Mouse (Mus musculus): ENCODE measurements at regions not wholly inside any gene's neighbourhood (a gene's known extent, or its start where the extent isn't known, plus 50 kb on each side); places are given as distances from the start of the nearest gene placed in this dataset.

DNA sequence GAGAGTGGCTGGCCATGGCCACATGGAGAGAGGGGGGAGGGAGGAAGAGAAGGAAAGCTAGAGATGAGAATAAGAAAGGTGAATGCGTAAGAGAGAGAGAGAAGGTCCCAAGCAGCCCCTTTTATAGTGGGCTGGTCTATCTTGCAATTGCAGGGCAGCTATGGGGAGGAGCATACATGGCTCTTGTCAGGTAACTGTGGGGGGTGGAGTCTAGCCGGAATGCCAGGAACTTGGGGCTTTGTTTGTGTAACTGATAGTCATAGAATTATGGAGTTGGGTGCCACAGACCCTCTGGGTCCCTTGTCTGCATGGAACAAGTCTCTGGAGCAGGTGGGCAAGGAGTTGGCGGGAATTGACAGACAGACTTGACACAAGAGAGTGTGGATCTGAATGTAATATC lies 2151.8 kb downstream of the 4930444P10Rik start:
- DNase-seq (ENCODE audit: low spot score in 2 of 2), result no peak

DNA sequence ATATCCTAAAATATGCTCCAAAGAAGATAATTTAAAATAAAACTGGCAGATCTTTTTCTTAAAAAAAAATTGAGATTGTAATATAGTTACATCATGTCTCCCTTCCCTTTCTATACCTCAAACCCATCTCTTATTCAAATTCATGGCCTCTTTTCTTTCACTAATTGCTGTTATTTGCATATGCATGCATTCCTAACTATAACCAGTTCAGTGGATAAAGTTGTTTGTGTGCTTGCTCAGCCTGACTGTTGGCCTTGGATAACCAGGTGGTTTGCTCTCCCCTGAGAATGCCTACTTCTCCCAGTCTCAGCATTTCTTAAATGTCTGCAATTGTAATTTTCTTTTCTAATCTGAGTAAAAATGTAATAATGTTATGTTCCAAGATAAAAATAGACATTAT lies 2154.8 kb downstream of the 4930444P10Rik start:
- DNase-seq (ENCODE audit: low spot score in 2 of 2), result no peak

DNA sequence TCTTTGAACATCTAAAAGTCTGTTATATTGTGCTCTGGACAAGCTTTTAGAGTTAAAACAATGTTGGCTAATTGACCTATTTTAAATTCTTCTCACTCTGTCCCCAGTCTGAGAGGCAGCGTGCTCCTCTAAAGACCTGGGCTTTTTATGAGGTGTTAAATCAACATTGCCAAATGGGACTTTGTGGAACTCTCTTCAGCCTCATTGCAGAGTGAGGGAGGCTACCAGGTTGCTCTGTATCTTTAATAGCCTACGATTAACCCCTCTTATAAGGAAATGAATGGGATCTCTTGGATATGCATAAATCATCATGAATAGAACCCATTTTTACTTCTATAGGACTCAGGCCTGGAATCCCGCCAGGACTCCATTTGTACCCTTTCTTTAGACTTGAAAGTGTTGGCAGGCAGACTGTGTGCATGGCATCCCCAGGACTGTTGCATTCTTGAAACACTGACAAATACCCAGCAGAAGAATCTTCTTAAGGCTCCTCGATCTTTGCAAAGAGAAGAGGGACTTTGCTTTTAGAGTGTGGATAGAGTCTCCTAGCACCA lies 2157.1 kb downstream of the 4930444P10Rik start:
- no peak for DNase-seq (ENCODE audit: low spot score in 2 of 2)

- no peak for DNase-seq (ENCODE audit: low spot score in 2 of 2)
These were observed 2164.4 kb downstream of the 4930444P10Rik start for GRCm38 (mm10) chr1:13928679-13929078.

- DNase-seq (ENCODE audit: low spot score in 2 of 2), result no peak
These were observed 2165.2 kb downstream of the 4930444P10Rik start for GRCm38 (mm10) chr1:13927964-13928363.

GRCm38 (mm10) chr1:13925994-13926393 lies 2167.1 kb downstream of the 4930444P10Rik start:
- no peak for DNase-seq (ENCODE audit: low spot score in 2 of 2)

DNA sequence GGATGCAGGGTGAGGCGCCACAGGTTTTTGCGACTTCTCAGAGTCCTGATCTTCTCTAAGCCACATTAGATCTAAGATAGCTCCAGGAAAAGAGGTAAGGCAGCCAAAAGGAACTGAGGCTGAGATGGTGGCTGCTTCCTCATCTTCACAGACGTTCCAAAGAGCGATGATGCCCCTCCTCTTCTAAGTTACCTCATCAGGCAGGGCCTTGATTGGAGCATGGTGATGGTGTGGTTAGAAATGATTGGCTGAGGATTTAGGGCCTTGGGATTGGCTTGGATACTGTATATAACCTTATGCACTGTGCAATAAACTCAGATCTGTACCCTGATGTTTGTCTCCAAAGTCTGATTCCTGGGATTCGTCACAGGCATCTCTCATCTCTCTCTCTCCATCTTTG lies 2177.9 kb downstream of the 4930444P10Rik start:
- DNase-seq (ENCODE audit: low spot score in 2 of 2), result no peak

- DNase-seq (ENCODE audit: low spot score in 2 of 2), result no peak
These were observed 2214.0 kb downstream of the 4930444P10Rik start for GRCm38 (mm10) chr1:13879126-13879525.

DNA sequence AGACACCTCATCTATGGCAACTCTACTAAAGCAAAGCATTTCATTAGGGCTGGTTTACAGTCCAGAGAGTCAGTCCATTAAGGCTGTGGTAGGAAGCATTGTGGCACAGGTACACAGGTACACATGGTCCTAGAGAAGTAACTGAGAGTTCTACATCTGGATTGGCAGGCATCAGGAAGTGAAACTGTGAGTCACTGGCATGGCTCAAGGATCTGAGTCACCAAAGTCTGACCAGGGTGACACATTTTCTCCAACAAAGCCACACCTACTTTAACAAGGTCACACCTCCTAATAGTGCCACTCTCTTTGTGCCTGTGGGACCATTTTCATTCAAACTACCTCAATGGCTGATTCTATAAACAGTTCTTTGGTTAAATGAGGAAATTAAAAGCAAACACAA lies 2219.2 kb downstream of the 4930444P10Rik start:
- DNase-seq (ENCODE audit: low spot score in 2 of 2), result no peak

GRCm38 (mm10) chr1:13872536-13872935 lies 2220.6 kb downstream of the 4930444P10Rik start:
- DNase-seq (ENCODE audit: low spot score in 2 of 2), result no peak

DNA sequence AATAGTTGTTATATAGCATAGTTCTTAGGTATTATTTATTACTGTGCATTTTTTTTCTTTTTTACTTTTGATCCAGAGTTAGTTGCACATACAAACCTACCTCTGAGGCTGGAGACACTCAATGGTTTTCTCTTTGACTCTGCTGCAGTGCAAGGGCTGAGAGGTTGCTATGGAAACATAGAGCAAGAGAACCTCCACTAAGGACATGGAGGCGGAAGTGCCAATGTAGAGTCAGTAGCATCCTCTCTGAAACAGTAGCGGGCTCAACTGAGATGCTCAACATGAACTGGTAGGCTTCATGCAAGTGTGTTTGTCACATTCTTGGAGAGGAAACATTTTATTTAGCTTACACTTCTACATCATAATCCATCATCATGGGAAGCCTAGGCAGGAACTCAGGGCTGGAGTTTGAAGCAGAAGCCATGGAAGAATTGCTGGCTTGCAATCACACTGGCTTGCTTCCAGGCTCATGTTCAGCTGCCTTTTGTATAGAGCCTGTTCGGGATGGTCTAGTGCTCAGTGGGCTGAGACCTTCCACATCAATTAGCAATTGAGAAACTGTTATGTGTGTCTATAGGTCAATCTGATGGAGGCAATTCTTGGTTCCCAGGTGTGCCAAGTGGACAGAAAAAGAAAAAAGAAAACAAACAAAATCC lies 2222.4 kb downstream of the 4930444P10Rik start:
- no peak for DNase-seq (ENCODE audit: low spot score in 2 of 2)

- DNase-seq (ENCODE audit: low spot score in 2 of 2), result no peak
These were observed 2227.4 kb downstream of the 4930444P10Rik start for GRCm38 (mm10) chr1:13865713-13866112.

DNA sequence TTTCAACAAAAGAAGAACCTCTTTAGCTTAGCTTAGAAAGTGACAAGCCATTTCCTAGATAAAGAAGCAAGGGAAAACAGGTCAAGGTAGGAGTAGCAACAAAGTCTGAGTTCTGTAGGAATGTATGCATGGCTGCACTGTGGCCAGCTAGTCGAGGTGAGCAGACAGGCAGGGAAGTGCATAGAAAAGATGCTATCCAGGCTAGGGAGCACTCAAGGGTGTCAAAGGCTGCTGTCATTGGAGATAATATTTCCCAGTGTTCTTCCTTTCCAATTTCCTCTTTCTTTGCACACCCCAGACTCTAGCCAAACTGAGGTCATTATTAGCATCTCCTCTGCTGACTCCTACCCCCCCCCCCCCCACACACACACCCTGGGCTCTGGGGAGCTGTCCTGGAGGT lies 2229.4 kb downstream of the 4930444P10Rik start:
- DNase-seq (ENCODE audit: low spot score in 2 of 2), result no peak

DNA sequence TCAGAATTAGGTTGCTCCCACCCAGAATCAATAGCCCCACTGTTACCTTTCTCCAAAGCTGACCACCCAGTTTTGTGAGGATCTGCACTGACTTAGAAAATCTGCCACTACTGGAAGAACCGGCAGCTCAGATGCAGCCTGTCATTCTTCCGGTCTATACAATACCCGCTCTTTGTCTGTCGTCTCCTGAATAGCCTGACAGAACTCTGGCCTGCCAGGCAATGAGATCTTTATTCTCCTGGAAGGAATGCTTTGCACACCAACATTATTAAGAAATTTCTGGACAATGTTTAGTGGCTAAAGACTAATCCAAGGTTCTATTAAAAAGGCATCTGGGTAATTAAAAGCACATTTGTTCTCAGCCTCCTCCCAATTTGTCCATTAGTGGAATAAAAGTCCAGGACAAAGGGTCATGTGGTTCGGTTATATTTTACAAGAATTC lies 2232.0 kb downstream of the 4930444P10Rik start:
- no peak for DNase-seq (ENCODE audit: low spot score in 2 of 2)

DNA sequence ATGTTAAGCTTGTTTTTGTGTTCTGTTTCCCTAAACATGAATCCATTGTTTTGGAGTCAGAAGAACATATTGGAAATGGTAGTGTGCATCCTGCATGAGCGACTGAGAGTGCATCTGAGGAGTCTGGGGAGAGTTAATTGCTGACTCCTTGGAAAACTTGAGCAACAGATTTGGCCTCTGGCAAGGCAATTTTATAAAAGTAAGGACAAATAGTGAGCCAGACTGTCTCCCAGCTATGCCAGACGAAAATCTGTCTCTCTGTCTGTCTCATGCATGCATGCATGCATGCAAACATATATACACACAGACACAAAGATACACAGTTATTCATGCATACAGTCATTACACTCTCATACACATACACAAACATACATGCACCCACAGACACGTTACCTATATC lies 2232.7 kb downstream of the 4930444P10Rik start:
- no peak for DNase-seq (ENCODE audit: low spot score in 2 of 2)

DNA sequence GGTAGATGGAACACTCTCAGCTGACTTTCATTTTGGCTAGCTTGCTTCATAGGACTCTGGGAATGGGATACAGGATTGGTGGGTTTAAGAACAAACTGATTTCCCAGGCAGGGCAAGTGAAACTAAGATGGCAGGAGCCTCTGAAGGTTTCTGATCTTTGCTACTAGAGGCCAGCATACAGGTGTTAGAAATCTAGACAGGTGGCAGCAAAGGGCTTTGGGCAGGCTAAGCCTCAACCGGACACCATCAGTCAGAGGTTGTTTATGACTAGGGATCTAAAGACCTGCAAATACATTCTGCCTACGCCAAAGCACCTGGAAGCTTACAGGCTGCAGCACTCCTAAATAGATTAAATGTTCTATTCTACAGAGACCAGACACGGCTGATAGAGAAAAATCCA lies 2233.4 kb downstream of the 4930444P10Rik start:
- no peak for DNase-seq (ENCODE audit: low spot score in 2 of 2)

GRCm38 (mm10) chr1:13858371-13859018 lies 2234.6 kb downstream of the 4930444P10Rik start:
- no peak for DNase-seq (ENCODE audit: low spot score in 2 of 2)

DNA sequence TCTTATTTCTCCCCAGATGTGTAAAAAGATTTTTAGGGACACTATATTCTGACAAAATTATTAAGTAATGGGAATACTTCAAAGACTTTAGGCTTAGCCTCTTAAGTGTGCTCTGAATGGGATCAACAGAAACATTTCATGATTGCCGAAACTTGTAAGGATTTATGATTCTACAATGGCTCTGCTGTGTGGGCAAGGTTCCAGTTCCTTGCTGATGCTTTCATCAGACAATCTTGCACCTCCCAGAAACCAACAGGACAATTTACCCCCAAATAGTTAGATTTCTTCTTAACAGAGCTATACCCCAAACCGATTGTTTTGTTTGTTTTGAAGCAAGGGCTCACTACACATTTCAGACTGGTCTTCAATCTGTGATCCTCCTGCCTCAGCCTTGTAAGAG lies 2236.1 kb downstream of the 4930444P10Rik start:
- no peak for DNase-seq (ENCODE audit: low spot score in 2 of 2)

DNA sequence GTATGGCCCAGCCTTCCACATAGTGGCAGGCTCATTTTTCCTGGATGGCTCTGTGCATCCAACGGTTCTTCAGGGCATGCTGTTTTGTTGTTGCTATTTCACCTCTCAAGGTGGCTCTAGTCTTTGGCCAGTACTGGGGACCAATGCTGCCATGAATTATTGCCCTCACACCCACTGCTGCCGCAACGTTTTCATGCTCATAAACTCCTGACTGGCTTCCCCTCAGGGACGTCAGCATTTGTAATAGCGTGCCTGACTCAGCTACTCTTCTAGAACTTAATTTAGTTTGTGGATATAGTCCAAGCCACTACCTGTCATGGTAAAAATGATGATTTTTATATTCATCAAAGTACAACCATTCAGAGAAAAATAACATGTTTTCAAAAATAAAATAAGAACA lies 2242.0 kb downstream of the 4930444P10Rik start:
- DNase-seq (ENCODE audit: low spot score in 2 of 2), result no peak

- no peak for DNase-seq (ENCODE audit: low spot score in 2 of 2)
These were observed 2244.1 kb downstream of the 4930444P10Rik start for GRCm38 (mm10) chr1:13849071-13849470.

DNA sequence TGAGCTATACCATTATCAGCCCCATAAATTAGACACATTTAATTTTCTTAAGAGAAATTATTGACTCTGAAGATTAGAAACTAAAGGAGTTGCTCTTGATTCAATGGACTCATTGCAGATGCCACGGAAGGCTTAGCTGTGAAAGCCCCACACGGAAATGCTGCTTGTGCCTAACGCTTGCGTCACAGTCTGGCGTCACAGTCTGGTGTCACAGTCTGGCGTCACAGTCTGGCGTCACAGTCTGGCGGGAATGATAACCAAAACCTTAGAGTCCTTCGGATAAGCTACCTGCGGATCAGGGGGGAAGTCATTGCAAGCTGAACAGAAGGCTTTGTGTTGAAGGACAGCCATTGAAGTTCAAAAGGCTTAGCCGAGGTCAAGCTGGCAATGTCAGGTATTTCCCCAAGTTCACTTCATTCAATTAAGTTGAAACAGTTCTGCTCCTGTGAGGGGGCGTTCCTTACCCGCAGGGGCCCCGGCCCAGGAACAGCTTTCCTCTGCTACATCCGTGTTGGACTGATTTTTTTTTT lies 2246.7 kb downstream of the 4930444P10Rik start:
- DNase-seq (ENCODE audit: low spot score in 2 of 2), result no peak

- no peak for DNase-seq (ENCODE audit: low spot score in 2 of 2)
These were observed 2252.9 kb downstream of the 4930444P10Rik start for GRCm38 (mm10) chr1:13840309-13840622.
